Mouse (Mus musculus): Measurements from ENCODE around the gene Prss46.

GRCm38 (mm10) chr9:110840905-110841304 is 3.4 kb upstream of the Prss46 start:
- TF ChIP-seq CTCF (IDR thresholded peaks at IDR 0.05; ENCODE audit: borderline replicate concordance, extremely low read depth, insufficient read depth, insufficient read length) = no peak
- TF ChIP-seq POLR2A (IDR thresholded peaks at IDR 0.05; ENCODE audit: borderline replicate concordance, extremely low read depth, insufficient read depth, insufficient read length, poor library complexity, severe bottlenecking) = no peak

Measured in brain, embryonic 14.5 days (tissue).